ENCODE assay signal across 8 mouse cellular contexts in the genomic region with DNA sequence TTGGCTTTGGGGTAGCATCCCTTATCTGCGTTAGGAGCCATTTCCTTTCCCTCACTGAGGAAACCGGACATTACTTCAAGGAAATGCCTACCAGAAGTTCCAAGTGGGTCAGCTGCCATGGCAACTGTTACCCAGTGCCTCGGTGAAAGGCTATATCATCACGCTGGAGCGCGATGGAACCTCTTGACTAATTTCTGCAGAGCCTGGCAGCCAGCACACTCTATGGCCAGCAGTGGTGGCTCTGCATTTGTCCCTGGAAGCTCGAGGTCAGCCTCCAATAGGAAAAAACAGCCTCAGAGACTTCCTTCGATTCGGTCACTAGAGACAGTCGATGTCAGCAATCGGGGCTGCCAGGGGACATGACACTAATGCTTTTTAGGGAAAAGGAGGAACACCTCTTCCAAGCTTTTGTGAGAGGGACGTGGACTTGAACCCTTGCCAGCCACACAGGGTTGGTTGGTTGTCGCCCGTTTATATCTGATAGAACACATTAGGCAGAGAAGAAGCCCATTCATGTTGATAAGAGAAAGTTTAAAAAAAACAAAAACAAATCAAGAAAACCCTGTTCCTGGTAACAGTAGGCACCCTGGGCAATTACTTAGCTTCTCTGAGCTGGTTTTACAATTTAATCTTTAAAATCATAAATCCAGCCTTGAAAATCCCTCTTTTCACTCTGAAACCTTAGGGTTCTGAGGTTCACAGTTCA.
DNase-seq lines count a peak whose midpoint lies in the region; ATAC-seq and TF ChIP-seq lines count a peak whose summit lies in the region.

No protein-coding gene starts in this region.

- peaks cover 43% of the 10 kb centered on the region for H3K36me3 ChIP-seq in embryonic facial prominence, embryonic 10.5 days (replicated peaks)
- peaks cover 36% of the 10 kb centered on the region for H3K36me3 ChIP-seq in heart, postnatal 0 days (replicated peaks; ENCODE audit: control insufficient read depth, insufficient read depth, low read length)
- no peaks in the 10 kb centered on the region for H3K36me3 ChIP-seq in neural tube, embryonic 14.5 days (ENCODE audit: control insufficient read depth, insufficient read depth, low read length)

- peak overlapping the region; percentile 14 for H3K4me2 ChIP-seq in heart, postnatal 0 days (ENCODE audit: low read depth, low read length)
- no peak overlapping the region for H3K4me2 ChIP-seq in neural tube, embryonic 14.5 days (ENCODE audit: low read depth, low read length)

- no peak overlapping the region for H3K4me3 ChIP-seq in embryonic facial prominence, embryonic 10.5 days
- no peak overlapping the region for H3K4me3 ChIP-seq in heart, postnatal 0 days (ENCODE audit: low read depth, low read length)
- H3K4me3 ChIP-seq in neural tube, embryonic 14.5 days (ENCODE audit: low read depth, low read length): no peak overlapping the region

- no peaks in the 10 kb centered on the region for H3K27me3 ChIP-seq in embryonic facial prominence, embryonic 10.5 days (replicated peaks; ENCODE audit: low read depth, poor library complexity, severe bottlenecking)
- no peaks in the 10 kb centered on the region for H3K27me3 ChIP-seq in heart, postnatal 0 days (ENCODE audit: control insufficient read depth, insufficient read depth, low read length)
- no peaks in the 10 kb centered on the region for H3K27me3 ChIP-seq in neural tube, embryonic 14.5 days (ENCODE audit: control insufficient read depth, insufficient read depth, low read length)

- peak; percentile 39 for DNase-seq in gastrocnemius, adult 18-20 months (ENCODE audit: low spot score)
- no peak for DNase-seq in gastrocnemius, postnatal 36 days
- DNase-seq in embryonic facial prominence, embryonic 10.5 days (ENCODE audit: low spot score): no peak
- no peak for DNase-seq in heart, postnatal 0 days (ENCODE audit: low spot score)
- peak; percentile 62 to 70 for DNase-seq in kidney, postnatal 36 days
- no peak for DNase-seq in layer of hippocampus, postnatal 36 days
- DNase-seq in cerebellum, adult 9-10 months: no peak

- peak overlapping the region; percentile 80 for H3K27ac ChIP-seq in embryonic facial prominence, embryonic 10.5 days (replicated peaks)
- peak overlapping the region; percentile 96 for H3K27ac ChIP-seq in heart, postnatal 0 days (ENCODE audit: low read depth)
- H3K27ac ChIP-seq in neural tube, embryonic 14.5 days (ENCODE audit: low read depth, low read length): peak overlapping the region; percentile 17

- no peak for TF ChIP-seq CTCF in heart, postnatal 0 days (IDR thresholded peaks at IDR 0.05; ENCODE audit: low read depth)

- no peak overlapping the region for H3K9ac ChIP-seq in heart, postnatal 0 days (replicated peaks; ENCODE audit: low read depth, low read length)
- no peak overlapping the region for H3K9ac ChIP-seq in neural tube, embryonic 14.5 days (replicated peaks; ENCODE audit: low read depth, low read length)

- no peak for TF ChIP-seq EP300 in heart, postnatal 0 days (IDR thresholded peaks at IDR 0.05; ENCODE audit: low read depth)

- 78% methylated on average over 14 of the region's 14 CpGs for WGBS in embryonic facial prominence, embryonic 10.5 days
- 10% methylated on average over 14 of the region's 14 CpGs for WGBS in heart, postnatal 0 days
- WGBS in neural tube, embryonic 14.5 days: 50% methylated on average over 14 of the region's 14 CpGs

- H3K4me1 ChIP-seq in embryonic facial prominence, embryonic 10.5 days: peaks cover 55% of the 10 kb centered on the region
- peaks cover 27% of the 10 kb centered on the region for H3K4me1 ChIP-seq in heart, postnatal 0 days (ENCODE audit: control insufficient read depth, insufficient read depth)
- H3K4me1 ChIP-seq in neural tube, embryonic 14.5 days (ENCODE audit: control insufficient read depth, insufficient read depth, low read length): peaks cover 6% of the 10 kb centered on the region

- intact Hi-C loops in gastrocnemius, postnatal 36 days (cut with DNase I): loop anchor here (5.0 kb wide), 1 partner anchor 66 kb away; no protein-coding TSS in a partner anchor

- H3K9me3 ChIP-seq in embryonic facial prominence, embryonic 10.5 days: no peaks in the 10 kb centered on the region
- H3K9me3 ChIP-seq in heart, postnatal 0 days (replicated peaks; ENCODE audit: control insufficient read depth, low read length): no peaks in the 10 kb centered on the region
- no peaks in the 10 kb centered on the region for H3K9me3 ChIP-seq in neural tube, embryonic 14.5 days (ENCODE audit: control insufficient read depth, low read length)

- ATAC-seq in heart, postnatal 0 days (ENCODE audit: insufficient read depth, low read depth): peak; percentile 76
- ATAC-seq in neural tube, embryonic 14.5 days (ENCODE audit: low read depth): peak; percentile 74; the same call in 1 of the 2 replicates

Comparison
In these comparisons a context has a peak if more than half of its experiments do, and no peak if none do; other contexts are left out.
1. DNase-seq: peak in gastrocnemius, adult 18-20 months (single experiment) and kidney, postnatal 36 days (2 of 2); none in gastrocnemius, postnatal 36 days (0 of 2), embryonic facial prominence, embryonic 10.5 days (single experiment), heart, postnatal 0 days (single experiment), layer of hippocampus, postnatal 36 days (0 of 2) and cerebellum, adult 9-10 months (single experiment).
2. H3K27ac ChIP-seq: peak in every context shown above with its lines; median percentile 96 in heart, postnatal 0 days; 80 in embryonic facial prominence, embryonic 10.5 days; 17 in neural tube, embryonic 14.5 days.